Mouse (Mus musculus) CH12.LX (cell line): ENCODE data around the gene Fam198b. TPM values are rescaled to one million over a fixed set of nuclear protein-coding genes. Genes with fewer than 3 reads are reported as not detected.

Experiments
- DNase-seq: peaks from one replicate; pipeline ENCODE4 v3.0.0-alpha.2; 2013; ENCODE audit errors: extremely low read depth
- H3K27ac ChIP-seq: 2 replicates; pipeline ENCODE4 v1.5.1; 2012; ENCODE audit warnings: low read depth, mild to moderate bottlenecking, control low read depth, moderate library complexity; ENCODE audit not compliant: insufficient read depth
- H3K27me3 ChIP-seq: replicated peaks from 2 replicates; pipeline ENCODE3; 2012; ENCODE audit warnings: inconsistent platforms
- H3K36me3 ChIP-seq, 2 experiments: replicated peaks in 1 of 2; 2 replicates each; pipeline versions ENCODE3 to v1.6.1; 2012; ENCODE audit warnings: inconsistent platforms in 1 of 2, low read length in 1 of 2, mild to moderate bottlenecking in 1 of 2, mixed read lengths in 1 of 2, moderate library complexity in 1 of 2; ENCODE audit not compliant: control insufficient read depth in 1 of 2, insufficient read depth in 1 of 2
- H3K4me1 ChIP-seq, 2 experiments: 2 replicates each; pipeline ENCODE4 v1.6.1; 2012; ENCODE audit warnings: inconsistent platforms in 1 of 2, moderate library complexity in 1 of 2; ENCODE audit not compliant: insufficient read depth in 2 of 2, control insufficient read depth in 1 of 2
- H3K4me2 ChIP-seq: 2 replicates; pipeline ENCODE4 v1.6.1; 2012; ENCODE audit warnings: low read depth, mild to moderate bottlenecking, control low read depth; ENCODE audit not compliant: poor library complexity, insufficient read depth, severe bottlenecking
- H3K4me3 ChIP-seq, 3 experiments: fragments of 150-350 bp in 1 of 3; sonication (generic) in 1 of 3; replicated peaks in 1 of 3; 2 replicates each; pipeline versions ENCODE3 to v1.5.1; 2011 to 2012; ENCODE audit warnings: low read depth in 2 of 3, low read length in 2 of 3, mild to moderate bottlenecking in 2 of 3, moderate library complexity in 2 of 3, control low read depth in 1 of 3, improper control_type of control experiment in 1 of 3, inconsistent platforms in 1 of 3, mixed read lengths in 1 of 3; ENCODE audit not compliant: poor library complexity in 1 of 3
- H3K79me2 ChIP-seq: replicated peaks from 2 replicates; pipeline ENCODE4 v1.6.1; 2012; ENCODE audit warnings: mild to moderate bottlenecking, moderate library complexity; ENCODE audit not compliant: control insufficient read depth, poor library complexity, insufficient read depth, severe bottlenecking; ENCODE audit errors: extremely low read depth
- H3K9ac ChIP-seq: 2 replicates; pipeline ENCODE4 v1.6.1; 2012; ENCODE audit warnings: low read depth, mild to moderate bottlenecking, control low read depth, moderate library complexity; ENCODE audit not compliant: insufficient read depth
- H3K9me3 ChIP-seq: replicated peaks from 2 replicates; pipeline ENCODE3; 2012; ENCODE audit warnings: low read length, inconsistent platforms, mixed read lengths
- BHLHE40 ChIP-seq: IDR thresholded peaks from 2 replicates; pipeline ENCODE4 v1.6.1; 2011; ENCODE audit warnings: mild to moderate bottlenecking, low read depth, low read length, improper control_type of control experiment
- CHD2 ChIP-seq: IDR thresholded peaks from 2 replicates; pipeline ENCODE4 v1.6.1; 2011; ENCODE audit warnings: low read length, improper control_type of control experiment
- ELF1 ChIP-seq: IDR thresholded peaks from 2 replicates; pipeline ENCODE4 v1.6.1; 2014; ENCODE audit warnings: low read depth, mild to moderate bottlenecking, inconsistent platforms, low read length, improper control_type of control experiment
- ETS1 ChIP-seq: conservative IDR thresholded peaks from 2 replicates; pipeline ENCODE4 v1.6.1; 2012; ENCODE audit warnings: low read depth, mild to moderate bottlenecking, inconsistent platforms, low read length, improper control_type of control experiment, moderate library complexity
- GABPA ChIP-seq: IDR thresholded peaks from 2 replicates; pipeline ENCODE4 v1.6.1; 2012; ENCODE audit warnings: low read depth, low read length, improper control_type of control experiment, inconsistent platforms; ENCODE audit not compliant: insufficient replicate concordance
- HCFC1 ChIP-seq: IDR thresholded peaks from 2 replicates; pipeline ENCODE4 v1.6.1; 2012; ENCODE audit warnings: low read depth, mild to moderate bottlenecking, inconsistent platforms, low read length, improper control_type of control experiment
- IRF4 ChIP-seq: IDR thresholded peaks from 2 replicates; pipeline ENCODE4 v1.6.1; 2014; ENCODE audit warnings: low read depth, mild to moderate bottlenecking, inconsistent platforms, low read length, improper control_type of control experiment
- JUN ChIP-seq: IDR thresholded peaks from 2 replicates; pipeline ENCODE4 v1.6.1; 2011; ENCODE audit warnings: low read depth, mild to moderate bottlenecking, low read length, improper control_type of control experiment, moderate library complexity; ENCODE audit not compliant: insufficient read depth
- JUND ChIP-seq: conservative IDR thresholded peaks from 2 replicates; pipeline ENCODE4 v1.6.1; 2011; ENCODE audit warnings: low read depth, low read length, improper control_type of control experiment
- MAFK ChIP-seq: IDR thresholded peaks from 2 replicates; pipeline ENCODE4 v1.6.1; 2011; ENCODE audit warnings: low read length, improper control_type of control experiment; ENCODE audit not compliant: insufficient replicate concordance
- MAX ChIP-seq: IDR thresholded peaks from 2 replicates; pipeline ENCODE4 v1.6.1; 2011; ENCODE audit warnings: low read length, improper control_type of control experiment
- MEF2A ChIP-seq: IDR thresholded peaks from 2 replicates; pipeline ENCODE4 v1.6.1; 2014; ENCODE audit warnings: low read depth, mild to moderate bottlenecking, inconsistent platforms, low read length, improper control_type of control experiment, borderline replicate concordance
- MXI1 ChIP-seq: IDR thresholded peaks from 2 replicates; pipeline ENCODE4 v1.6.1; 2011; ENCODE audit warnings: mild to moderate bottlenecking, low read depth, low read length, improper control_type of control experiment
- MYC ChIP-seq: IDR thresholded peaks from 2 replicates; pipeline ENCODE4 v1.6.1; 2011; ENCODE audit warnings: low read depth, mild to moderate bottlenecking, improper control_type of control experiment, low read length
- NRF1 ChIP-seq: IDR thresholded peaks from 2 replicates; pipeline ENCODE4 v1.6.1; 2014; ENCODE audit warnings: low read depth, mild to moderate bottlenecking, inconsistent platforms, low read length, improper control_type of control experiment, moderate library complexity
- PAX5 ChIP-seq: IDR thresholded peaks from 2 replicates; pipeline ENCODE4 v1.6.1; 2012; ENCODE audit warnings: low read length, inconsistent platforms, mixed read lengths
- RAD21 ChIP-seq: IDR thresholded peaks from 2 replicates; pipeline ENCODE4 v1.6.1; 2011; ENCODE audit warnings: low read depth, mild to moderate bottlenecking, low read length, improper control_type of control experiment, moderate library complexity
- RCOR1 ChIP-seq: conservative IDR thresholded peaks from 2 replicates; pipeline ENCODE4 v1.6.1; 2012; ENCODE audit warnings: low read depth, mild to moderate bottlenecking, inconsistent platforms, low read length, improper control_type of control experiment
- SIN3A ChIP-seq: IDR thresholded peaks from 2 replicates; pipeline ENCODE4 v1.6.1; 2012; ENCODE audit warnings: low read length, improper control_type of control experiment, inconsistent platforms
- SMC3 ChIP-seq: IDR thresholded peaks from 2 replicates; pipeline ENCODE4 v1.6.1; 2011; ENCODE audit warnings: low read depth, low read length, improper control_type of control experiment
- TBP ChIP-seq: conservative IDR thresholded peaks from 2 replicates; pipeline ENCODE4 v1.6.1; 2011; ENCODE audit warnings: low read depth, low read length, improper control_type of control experiment
- UBTF ChIP-seq: IDR thresholded peaks from 2 replicates; pipeline ENCODE4 v1.6.1; 2012; ENCODE audit warnings: low read depth, mild to moderate bottlenecking, inconsistent platforms, low read length, improper control_type of control experiment, moderate library complexity
- USF1 ChIP-seq: IDR thresholded peaks from 2 replicates; pipeline ENCODE4 v1.6.1; 2014; ENCODE audit warnings: low read depth, mild to moderate bottlenecking, inconsistent platforms, low read length, improper control_type of control experiment
- ZC3H11A ChIP-seq: IDR thresholded peaks from 2 replicates; pipeline ENCODE4 v1.6.1; 2012; ENCODE audit warnings: low read depth, mild to moderate bottlenecking, inconsistent platforms, low read length, improper control_type of control experiment
- ZKSCAN1 ChIP-seq: IDR thresholded peaks from 2 replicates; pipeline ENCODE4 v1.6.1; 2012; ENCODE audit warnings: low read depth, inconsistent platforms, low read length, improper control_type of control experiment, borderline replicate concordance
- ZMIZ1 ChIP-seq: IDR thresholded peaks from 2 replicates; pipeline ENCODE4 v1.6.1; 2012; ENCODE audit warnings: low read depth, mild to moderate bottlenecking, inconsistent platforms, low read length, improper control_type of control experiment
- ZNF384 ChIP-seq: IDR thresholded peaks from 2 replicates; pipeline ENCODE4 v1.6.1; 2012; ENCODE audit warnings: low read depth, low read length, improper control_type of control experiment, inconsistent platforms
- dilution Hi-C: fragments of 300-500 bp; cut with MboI; formaldehyde crosslinking; loops from 2 replicates; pipeline ENCODE4 v1.14.3; 2020; ENCODE audit warnings: low sequenced_read_pairs; ENCODE audit not compliant: extremely low pct_unique_long_range_greater_than_20kb, extremely low pct_ligation_motif_present
- in situ Hi-C: fragments of 300-500 bp; cut with MboI; formaldehyde crosslinking; loops from 3 replicates; pipeline ENCODE4 v1.14.3; 2019; ENCODE audit warnings: low sequenced_read_pairs, low pct_ligation_motif_present, low pct_unique_long_range_greater_than_20kb, mixed read lengths
- polyA plus RNA-seq: library from polyadenylated mRNA; unstranded; fragments of >175 nt; gene quantifications from 2 replicates; pipeline ENCODE4 v1.2.1, GENCODE M21; 2012; ENCODE audit warnings: low read depth; ENCODE audit not compliant: insufficient read length
- total RNA-seq, 2 experiments: library from RNA; depleted of rRNA; stranded (reverse); fragments of 300-350 nt in 1 of 2; fragments of >200 nt in 1 of 2; gene quantifications; 2 replicates each; pipeline ENCODE4 v1.2.3; 2012 to 2014

The Fam198b gene
- total and polyA plus RNA-seq, 3 experiments: 1.2 to 8.5 (median 4.0) TPM

DNA sequence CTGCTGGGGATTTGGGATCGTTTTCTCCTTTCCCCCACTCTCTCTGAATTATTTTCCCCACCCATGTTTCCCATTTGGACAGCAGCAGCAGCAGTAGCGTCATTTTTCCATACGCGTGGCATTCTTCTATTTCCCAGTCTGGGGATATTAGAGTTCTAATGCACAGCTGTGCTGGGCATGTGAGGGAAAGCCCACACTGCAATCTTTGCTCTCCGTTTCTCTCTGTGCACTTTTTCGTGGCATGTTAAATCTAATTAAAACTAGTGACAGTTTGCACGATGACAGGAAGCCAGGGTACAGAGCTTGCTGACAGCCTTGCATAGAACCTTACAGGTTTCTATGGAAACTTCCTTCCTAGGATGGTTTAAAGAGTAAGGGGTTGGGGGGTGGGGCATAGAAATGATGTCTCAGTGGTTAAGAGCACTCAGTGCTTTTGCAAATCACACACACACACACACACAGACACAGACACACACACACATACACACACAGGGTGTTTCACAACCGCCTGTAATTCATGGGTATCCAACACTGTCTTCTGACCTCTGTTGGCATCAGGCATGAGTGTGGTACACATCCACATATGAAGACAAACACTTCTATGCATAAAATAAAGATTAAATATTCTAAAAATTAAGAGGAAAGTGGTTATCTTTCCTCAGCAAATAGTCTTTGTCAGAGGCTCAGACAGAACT, 3.0 kb downstream of the Fam198b start:
- no peaks in the 10 kb centered on the region for H3K27me3 ChIP-seq
- in situ Hi-C loops (no loop called here), dilution Hi-C loops (no loop called here)
- TF ChIP-seq RAD21: no peak
- TF ChIP-seq BHLHE40: no peak
- no peak for TF ChIP-seq ELF1
- no peak for TF ChIP-seq ZNF384
- no peak for TF ChIP-seq JUN
- no peak for TF ChIP-seq ETS1
- no peak for TF ChIP-seq ZC3H11A
- no peak for TF ChIP-seq ZMIZ1
- TF ChIP-seq NRF1: no peak
- TF ChIP-seq ZKSCAN1: no peak
- TF ChIP-seq UBTF: no peak
- no peak for TF ChIP-seq MYC
- TF ChIP-seq HCFC1: no peak
- no peak for TF ChIP-seq MAFK
- no peak for TF ChIP-seq CHD2
- TF ChIP-seq MAX: no peak
- TF ChIP-seq SIN3A: no peak
- no peak for TF ChIP-seq JUND
- no peak for TF ChIP-seq USF1
- no peak for DNase-seq
- no peaks in the 10 kb centered on the region for H3K9me3 ChIP-seq
- peaks cover 0 to 39% of the 10 kb centered on the region in 2 experiments; a peak in 2 of 4 replicates for H3K4me1 ChIP-seq
- no peak overlapping the region for H3K4me3 ChIP-seq
- no peaks in the 10 kb centered on the region for H3K79me2 ChIP-seq
- no peak overlapping the region for H3K27ac ChIP-seq
- H3K9ac ChIP-seq: no peak overlapping the region
- H3K36me3 ChIP-seq: peaks cover 0 to 14% of the 10 kb centered on the region in 2 experiments
- no peak overlapping the region for H3K4me2 ChIP-seq

DNA sequence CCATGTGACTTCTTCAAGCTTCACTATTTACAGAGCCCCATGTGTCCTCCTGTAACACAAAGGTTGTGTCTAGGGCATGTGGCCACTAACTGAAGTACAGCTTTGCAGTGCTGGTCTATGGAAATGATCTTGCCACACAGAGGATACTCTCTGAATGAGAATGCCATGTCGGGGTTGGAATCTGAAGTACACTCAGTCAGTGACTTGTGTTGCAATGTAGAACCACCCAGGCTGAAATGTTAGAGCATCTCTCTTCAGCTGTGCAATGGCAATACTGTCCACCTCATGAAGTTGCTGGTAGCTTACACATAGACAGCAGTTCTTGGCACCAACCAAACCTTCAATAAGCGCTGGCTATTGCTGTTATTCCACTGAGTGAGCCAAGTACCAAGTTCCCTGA, 3.6 kb downstream of the Fam198b start:
- no peak overlapping the region for H3K4me3 ChIP-seq
- DNase-seq: no peak
- no peaks in the 10 kb centered on the region for H3K79me2 ChIP-seq
- in situ Hi-C loops (no loop called here), dilution Hi-C loops (no loop called here)
- H3K9ac ChIP-seq: no peak overlapping the region
- peaks cover 0 to 14% of the 10 kb centered on the region in 2 experiments for H3K36me3 ChIP-seq
- H3K27me3 ChIP-seq: no peaks in the 10 kb centered on the region
- no peak overlapping the region for H3K4me2 ChIP-seq
- peaks cover 0 to 39% of the 10 kb centered on the region in 2 experiments; a peak in 2 of 4 replicates for H3K4me1 ChIP-seq
- TF ChIP-seq RCOR1 (no peak), MAX (no peak), PAX5 (no peak), NRF1 (no peak), ZMIZ1 (no peak), SIN3A (no peak), MEF2A (no peak), TBP (no peak), SMC3 (no peak), IRF4 (no peak), RAD21 (no peak), HCFC1 (no peak), MXI1 (no peak), ZNF384 (no peak), USF1 (no peak), GABPA (no peak)
- no peaks in the 10 kb centered on the region for H3K9me3 ChIP-seq
- H3K27ac ChIP-seq: no peak overlapping the region
